Mouse (Mus musculus): Measurements from ENCODE around the gene Efcc1. TPM values are rescaled to one million over a fixed set of nuclear protein-coding genes. Genes with fewer than 3 reads are reported as not detected.

Gene Efcc1
- total and polyA plus RNA-seq, 2 experiments from 2014 or later = 7.3 to 7.8 TPM

GRCm38 (mm10) chr6:87750184-87750910, 19.7 kb downstream of the Efcc1 start:
- DNase-seq = no peak
- no peak for ATAC-seq
- WGBS = 92% methylated on average over 8 of the region's 8 CpGs
- Histone ChIP-seq H3K36me3 (ENCODE audit: insufficient read depth) (no peaks in the 10 kb centered on the region), H3K27ac (ENCODE audit: low read depth, low read length) (no peak overlapping the region), H3K9ac (no peak overlapping the region), H3K27me3 (ENCODE audit: insufficient read depth, low read length) (no peaks in the 10 kb centered on the region), H3K4me2 (ENCODE audit: low read depth) (no peak overlapping the region), H3K9me3 (ENCODE audit: low read length) (no peaks in the 10 kb centered on the region), H3K4me1 (ENCODE audit: insufficient read depth) (no peaks in the 10 kb centered on the region), H3K4me3 (ENCODE audit: low read depth, low read length) (no peak overlapping the region)
- no peak for TF ChIP-seq CTCF (IDR thresholded peaks at IDR 0.05; ENCODE audit: low read depth)

- DNase-seq = no peak
- no peak overlapping the region for H3K9ac ChIP-seq
- H3K9me3 ChIP-seq (ENCODE audit: low read length) = no peaks in the 10 kb centered on the region
- TF ChIP-seq CTCF (IDR thresholded peaks at IDR 0.05; ENCODE audit: low read depth) = no peak
- H3K27me3 ChIP-seq (ENCODE audit: insufficient read depth, low read length) = no peaks in the 10 kb centered on the region
- H3K4me1 ChIP-seq (ENCODE audit: insufficient read depth) = no peaks in the 10 kb centered on the region
- no peak overlapping the region for H3K4me2 ChIP-seq (ENCODE audit: low read depth)
- no peaks in the 10 kb centered on the region for H3K36me3 ChIP-seq (ENCODE audit: insufficient read depth)
- no peak overlapping the region for H3K27ac ChIP-seq (ENCODE audit: low read depth, low read length)
- ATAC-seq = no peak
- WGBS = 93% methylated on average over 6 of the region's 6 CpGs
- H3K4me3 ChIP-seq (ENCODE audit: low read depth, low read length) = no peak overlapping the region
Measured at GRCm38 (mm10) chr6:87751574-87751973, 20.9 kb downstream of the Efcc1 start.

GRCm38 (mm10) chr6:87755196-87755595, 24.5 kb downstream of the Efcc1 start:
- no peaks in the 10 kb centered on the region for H3K4me1 ChIP-seq (ENCODE audit: insufficient read depth)
- H3K9ac ChIP-seq = no peak overlapping the region
- no peak overlapping the region for H3K4me3 ChIP-seq (ENCODE audit: low read depth, low read length)
- no peak overlapping the region for H3K4me2 ChIP-seq (ENCODE audit: low read depth)
- TF ChIP-seq CTCF (IDR thresholded peaks at IDR 0.05; ENCODE audit: low read depth) = no peak
- 94% methylated on average over 4 of the region's 4 CpGs for WGBS
- H3K36me3 ChIP-seq (ENCODE audit: insufficient read depth) = no peaks in the 10 kb centered on the region
- DNase-seq = no peak
- H3K27ac ChIP-seq (ENCODE audit: low read depth, low read length) = no peak overlapping the region
- H3K9me3 ChIP-seq (ENCODE audit: low read length) = no peaks in the 10 kb centered on the region
- ATAC-seq = no peak
- no peaks in the 10 kb centered on the region for H3K27me3 ChIP-seq (ENCODE audit: insufficient read depth, low read length)

- H3K4me3 ChIP-seq (ENCODE audit: low read depth, low read length) = no peak overlapping the region
- ATAC-seq (no peak), DNase-seq (no peak)
- no peak for TF ChIP-seq CTCF (IDR thresholded peaks at IDR 0.05; ENCODE audit: low read depth)
- no peaks in the 10 kb centered on the region for H3K9me3 ChIP-seq (ENCODE audit: low read length)
- H3K27ac ChIP-seq (ENCODE audit: low read depth, low read length) = no peak overlapping the region
- no peaks in the 10 kb centered on the region for H3K36me3 ChIP-seq (ENCODE audit: insufficient read depth)
- no peak overlapping the region for H3K4me2 ChIP-seq (ENCODE audit: low read depth)
- no peaks in the 10 kb centered on the region for H3K27me3 ChIP-seq (ENCODE audit: insufficient read depth, low read length)
- H3K4me1 ChIP-seq (ENCODE audit: insufficient read depth) = no peaks in the 10 kb centered on the region
- H3K9ac ChIP-seq = no peak overlapping the region
- WGBS = 86% methylated on average over 8 of the region's 8 CpGs
Measured at GRCm38 (mm10) chr6:87756896-87757295, 26.2 kb downstream of the Efcc1 start.

- Histone ChIP-seq H3K27me3 (ENCODE audit: insufficient read depth, low read length) (no peaks in the 10 kb centered on the region), H3K4me2 (ENCODE audit: low read depth) (no peak overlapping the region), H3K27ac (ENCODE audit: low read depth, low read length) (no peak overlapping the region), H3K9ac (no peak overlapping the region), H3K4me3 (ENCODE audit: low read depth, low read length) (no peak overlapping the region), H3K4me1 (ENCODE audit: insufficient read depth) (no peaks in the 10 kb centered on the region), H3K9me3 (ENCODE audit: low read length) (no peaks in the 10 kb centered on the region), H3K36me3 (ENCODE audit: insufficient read depth) (no peaks in the 10 kb centered on the region)
- ATAC-seq (no peak), DNase-seq (no peak)
- 70% methylated on average over 3 of the region's 3 CpGs for WGBS
- TF ChIP-seq CTCF (IDR thresholded peaks at IDR 0.05; ENCODE audit: low read depth) = no peak
Measured at GRCm38 (mm10) chr6:87759404-87759803, 28.7 kb downstream of the Efcc1 start.

- Histone ChIP-seq H3K4me2 (ENCODE audit: low read depth) (no peak overlapping the region), H3K9me3 (ENCODE audit: low read length) (no peaks in the 10 kb centered on the region), H3K36me3 (ENCODE audit: insufficient read depth) (no peaks in the 10 kb centered on the region), H3K27ac (ENCODE audit: low read depth, low read length) (no peak overlapping the region), H3K4me3 (ENCODE audit: low read depth, low read length) (no peak overlapping the region), H3K4me1 (ENCODE audit: insufficient read depth) (no peaks in the 10 kb centered on the region), H3K27me3 (ENCODE audit: insufficient read depth, low read length) (no peaks in the 10 kb centered on the region), H3K9ac (no peak overlapping the region)
- ATAC-seq = no peak
- WGBS = 86% methylated on average over 3 of the region's 3 CpGs
- no peak for TF ChIP-seq CTCF (IDR thresholded peaks at IDR 0.05; ENCODE audit: low read depth)
- no peak for DNase-seq
Measured at GRCm38 (mm10) chr6:87759850-87760249, 29.2 kb downstream of the Efcc1 start.

GRCm38 (mm10) chr6:87762161-87762560, 31.5 kb downstream of the Efcc1 start:
- Histone ChIP-seq H3K27me3 (ENCODE audit: insufficient read depth, low read length) (no peaks in the 10 kb centered on the region), H3K36me3 (ENCODE audit: insufficient read depth) (no peaks in the 10 kb centered on the region), H3K4me3 (ENCODE audit: low read depth, low read length) (no peak overlapping the region), H3K27ac (ENCODE audit: low read depth, low read length) (no peak overlapping the region), H3K4me2 (ENCODE audit: low read depth) (no peak overlapping the region), H3K9me3 (ENCODE audit: low read length) (no peaks in the 10 kb centered on the region), H3K4me1 (ENCODE audit: insufficient read depth) (no peaks in the 10 kb centered on the region), H3K9ac (no peak overlapping the region)
- 87% methylated on average over 5 of the region's 5 CpGs for WGBS
- ATAC-seq = no peak
- DNase-seq = no peak
- TF ChIP-seq CTCF (IDR thresholded peaks at IDR 0.05; ENCODE audit: low read depth) = no peak
